Mouse (Mus musculus) gastrocnemius, postnatal 25 days (tissue): ENCODE data around the gene AA986860. TPM values are rescaled to one million over a fixed set of nuclear protein-coding genes. Genes with fewer than 3 reads are reported as not detected.

Experiments
- DNase-seq: peaks from one replicate; pipeline ENCODE4 v3.0.0; 2022
- long read RNA-seq, 2 experiments: library from polyadenylated mRNA; stranded (forward); transcript quantifications; one replicate each; pipeline ENCODE4 v2.0.0; 2021
- total RNA-seq, 2 experiments: library from RNA; stranded (reverse); gene quantifications; 1 replicate in 1 of 2; 2 replicates in 1 of 2; pipeline ENCODE4 v1.2.3; 2021

The AA986860 gene
- total RNA-seq, result under 1 TPM; 0.31 to 0.38 TPM
- long read RNA-seq, experiment 1, result 0 reads
- long read RNA-seq, experiment 2, result 0 reads

DNA sequence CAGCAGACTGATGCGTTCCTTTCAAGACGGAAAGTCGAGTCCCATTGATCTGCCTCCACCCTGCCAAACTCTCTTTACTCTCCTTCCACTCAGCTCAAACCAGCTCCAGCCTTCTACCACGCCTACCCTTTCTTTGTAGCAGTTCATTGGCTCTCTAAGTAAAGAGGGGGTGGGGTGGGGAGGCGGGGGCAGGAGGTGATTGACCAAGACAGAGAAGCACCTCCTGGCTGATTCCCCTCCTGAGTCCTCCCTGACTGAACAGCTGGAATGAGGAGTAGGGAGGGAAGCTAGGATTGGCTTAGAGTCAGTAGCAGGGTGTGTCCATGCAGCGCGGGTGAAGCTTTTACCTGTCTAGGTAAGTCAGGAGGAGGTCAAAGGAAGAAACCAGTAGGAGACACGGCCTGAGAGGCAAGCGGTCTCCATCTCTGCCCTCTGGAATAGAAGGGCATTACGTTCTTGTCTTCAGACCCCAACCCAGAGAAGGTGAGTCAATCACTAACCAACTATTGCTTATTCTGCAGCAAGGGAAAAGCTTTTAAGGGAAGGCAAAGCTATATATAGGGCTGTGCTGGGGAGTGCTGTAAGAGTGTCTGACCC is at the start of gene AA986860:
AA986860 (plus strand) TSS at position 236 of the 597 bp plus-strand sequence.
- no peak for DNase-seq

DNA sequence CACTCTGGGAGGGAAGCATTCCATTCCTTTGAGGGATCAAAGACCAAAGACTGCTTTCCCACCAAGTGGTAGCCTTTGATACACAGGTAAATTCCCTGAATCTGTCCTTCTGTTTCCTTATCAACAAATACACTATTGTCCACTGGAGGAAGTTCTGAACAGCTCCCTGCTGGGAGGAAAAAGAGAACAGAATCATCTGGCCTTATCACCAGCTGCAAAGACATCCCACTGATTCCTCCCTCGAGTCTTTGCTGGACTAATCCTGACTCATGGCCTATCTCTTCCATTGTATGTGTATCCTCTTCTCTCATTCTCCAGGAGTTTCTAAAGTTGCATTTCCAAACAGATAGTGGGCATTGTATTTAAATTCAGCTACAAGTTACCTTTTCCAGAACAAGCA is 47.9 kb upstream of the AA986860 start:
- DNase-seq, result no peak

DNA sequence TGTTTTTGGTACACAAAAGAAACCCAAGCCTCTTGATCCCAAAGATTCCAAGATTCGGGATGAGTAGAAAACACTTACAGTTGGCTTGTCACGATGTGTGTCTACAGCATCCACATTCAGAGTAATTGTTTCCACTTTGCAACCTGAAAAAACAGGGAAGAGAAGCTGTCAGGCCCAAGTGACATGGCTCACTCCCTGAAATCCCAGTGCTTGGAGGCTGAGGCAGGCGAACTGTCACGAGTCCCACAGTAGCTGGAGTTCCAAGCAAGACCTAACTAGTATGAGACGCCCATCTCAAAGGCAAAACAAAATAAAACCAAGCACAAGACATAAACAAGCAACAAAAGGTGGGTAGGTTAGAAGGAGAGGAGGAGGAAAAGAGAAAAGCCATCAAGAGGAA is 33.2 kb upstream of the AA986860 start:
- no peak for DNase-seq

DNA sequence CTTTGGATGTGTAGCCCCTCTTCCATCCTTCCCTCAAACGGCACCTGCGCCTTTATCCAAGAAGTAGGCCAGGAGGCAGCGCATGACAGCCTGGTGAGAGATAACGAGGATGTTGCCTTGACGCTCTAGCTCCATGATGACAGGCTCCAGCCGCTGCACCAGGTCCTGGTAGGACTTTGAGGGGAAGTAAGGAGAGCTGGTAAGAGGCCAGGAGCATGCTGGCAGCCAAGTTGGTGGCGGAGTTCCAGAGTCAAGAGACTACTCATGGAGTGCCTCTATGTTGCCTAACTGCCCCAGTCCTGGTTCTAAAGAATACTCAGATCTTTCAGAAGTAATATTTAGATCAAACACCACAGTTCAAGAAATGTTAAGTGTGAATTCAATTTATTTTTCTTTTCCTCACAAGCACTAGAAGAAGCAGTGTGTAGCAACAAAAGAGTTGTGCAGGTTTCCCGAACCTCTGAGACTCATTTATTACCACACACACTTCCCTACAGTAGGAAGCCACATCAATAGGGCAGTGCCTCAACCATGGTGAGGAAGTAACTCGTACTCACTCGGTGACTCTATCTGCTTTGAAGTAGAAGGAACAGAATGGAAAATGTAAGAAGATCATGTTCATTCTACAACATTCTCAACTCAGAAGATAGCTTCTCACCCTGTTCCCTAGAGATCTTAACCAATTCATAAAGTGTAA is 31.7 kb upstream of the AA986860 start:
- no peak for DNase-seq

DNA sequence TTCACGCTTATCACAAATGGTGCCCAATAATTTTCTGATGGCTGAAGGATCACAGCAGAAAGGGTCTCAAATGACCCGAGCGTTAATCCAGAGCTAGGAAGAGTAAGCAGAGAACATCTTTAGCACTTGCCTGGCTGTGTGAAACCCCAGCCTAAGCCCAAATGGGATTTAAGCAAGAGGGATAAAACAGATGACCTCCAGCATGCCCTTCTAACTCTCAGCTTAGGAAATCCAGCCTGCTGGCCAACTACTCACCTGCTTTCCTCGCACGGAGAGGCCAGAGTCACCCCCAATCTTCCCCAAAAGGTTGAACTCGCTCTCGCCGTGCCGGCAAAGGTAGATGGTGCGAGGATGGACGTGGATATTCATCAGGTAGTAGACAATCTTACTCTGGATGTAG is 29.8 kb upstream of the AA986860 start:
- no peak for DNase-seq

DNA sequence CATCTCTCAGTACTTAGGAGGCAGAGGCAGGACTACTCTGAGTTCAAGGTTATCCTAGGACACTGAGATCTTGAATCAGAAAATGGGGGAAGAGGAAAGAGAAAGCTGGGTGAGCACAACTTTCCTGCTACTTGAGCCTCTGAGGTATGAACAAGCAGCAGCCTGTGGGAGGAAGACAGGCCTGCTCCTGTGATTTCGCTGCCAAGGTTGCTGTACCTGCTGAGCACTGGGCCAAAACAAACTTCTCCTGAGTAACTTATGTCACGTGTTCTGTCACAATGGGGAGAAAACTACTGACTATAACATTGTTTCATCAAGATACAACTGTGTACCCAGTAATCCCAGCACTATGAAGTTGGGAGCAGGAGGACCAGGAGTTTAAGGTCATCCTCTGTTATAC is 28.2 kb upstream of the AA986860 start:
- DNase-seq, result no peak

DNA sequence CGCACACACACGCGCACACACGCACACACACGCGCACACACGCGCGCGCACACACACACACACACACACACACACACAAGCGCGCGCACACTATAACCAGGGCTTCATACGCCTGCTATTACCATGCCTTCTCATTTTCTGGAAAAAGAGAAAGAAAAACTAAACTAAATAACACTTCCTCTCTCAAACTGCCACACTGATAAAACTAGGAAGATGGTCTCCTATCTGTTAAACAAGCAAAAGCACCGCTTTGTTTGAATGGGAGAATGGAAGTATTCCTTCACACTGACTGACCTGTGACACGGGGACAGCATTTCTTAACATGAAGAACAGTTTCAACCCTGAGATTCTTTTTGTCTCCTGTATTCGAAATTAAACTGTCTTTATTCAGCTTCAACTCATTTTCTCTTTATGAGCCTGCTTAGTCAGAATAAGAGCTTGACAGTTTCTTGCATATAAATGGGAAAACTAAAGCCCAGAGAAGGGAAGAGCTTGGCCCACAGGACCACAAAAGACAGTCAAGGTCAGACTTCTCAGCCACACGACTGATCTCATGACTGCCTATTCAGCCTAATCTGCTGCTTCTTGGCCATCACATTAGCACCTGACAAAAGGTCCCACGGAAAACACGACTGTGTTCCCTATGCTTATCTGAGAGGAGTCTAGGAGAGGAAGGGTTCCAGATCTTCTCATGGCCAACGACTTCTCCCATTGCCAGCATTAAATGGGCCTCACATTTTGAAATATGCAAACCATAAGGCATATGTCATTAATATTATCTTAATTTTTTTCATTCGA is 21.3 kb upstream of the AA986860 start:
- DNase-seq, result no peak

DNA sequence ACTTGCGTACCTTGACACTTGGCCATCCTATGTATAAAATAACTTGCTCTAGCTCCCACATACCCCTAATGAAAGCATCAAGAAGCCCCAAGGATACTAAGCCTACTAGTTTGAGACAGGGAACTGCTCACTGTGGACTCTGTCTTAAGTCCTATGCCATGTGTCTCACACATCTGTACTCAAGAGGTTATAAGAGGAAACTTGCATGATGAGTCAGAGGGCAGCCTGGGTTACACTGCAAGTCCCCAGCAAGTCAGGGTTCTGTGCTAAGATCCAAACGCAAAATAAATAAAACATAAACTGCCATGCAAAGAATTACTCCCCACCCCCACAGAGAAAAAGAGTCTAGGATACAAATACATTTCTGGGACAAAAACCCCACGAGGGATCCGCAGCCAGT is 17.7 kb upstream of the AA986860 start:
- DNase-seq, result no peak

DNA sequence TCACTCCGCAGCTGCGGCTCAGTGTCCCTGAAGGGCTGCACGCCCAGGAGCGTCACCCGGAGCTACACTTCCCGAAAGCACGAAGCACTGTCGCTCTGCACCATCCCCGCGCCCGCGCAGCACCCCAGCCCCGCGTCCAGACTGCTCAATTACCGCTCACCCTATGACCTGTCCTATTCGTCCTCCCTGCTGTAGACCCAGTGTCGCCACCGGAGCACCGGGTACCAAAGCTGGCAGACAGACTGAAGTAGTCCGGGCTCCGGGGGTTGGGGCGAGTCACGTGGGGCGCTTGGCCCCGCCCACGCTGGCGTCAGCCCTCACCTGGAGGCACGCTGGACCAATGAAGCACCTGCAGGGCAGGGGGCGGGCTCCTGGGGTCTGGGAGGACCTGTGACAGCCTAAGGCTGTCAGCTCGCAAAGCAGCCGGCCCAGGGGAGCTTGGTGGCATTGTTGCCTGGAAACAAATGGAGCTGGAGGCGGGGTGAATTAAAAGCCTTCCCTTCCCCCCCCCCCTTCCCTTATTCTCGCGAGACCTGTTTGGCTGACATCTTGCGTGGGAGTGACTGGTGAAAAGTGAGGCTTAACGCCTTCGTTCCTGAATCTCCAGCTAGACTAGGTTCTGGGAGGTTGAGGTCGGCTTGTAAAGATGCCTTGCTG is 16.1 kb upstream of the AA986860 start, which contains the start of gene Gm29427:
Gm29427 (minus strand) TSS at position 239 of the 657 bp plus-strand sequence.
- peak; percentile 93 for DNase-seq

DNA sequence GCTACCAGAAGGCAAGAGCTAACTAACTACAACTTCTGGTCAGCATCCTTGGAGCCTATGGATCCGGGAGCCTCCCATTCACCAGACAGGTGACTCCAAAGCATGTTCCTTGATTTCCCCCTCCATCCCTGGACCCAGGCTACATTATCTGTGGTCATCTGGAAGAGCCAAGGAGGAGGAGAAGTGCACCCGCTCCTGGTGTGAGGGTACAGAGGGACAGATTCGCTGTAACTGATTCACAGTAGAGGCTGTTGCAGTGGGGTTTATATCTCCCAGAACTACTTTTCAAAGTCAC is 15.6 kb upstream of the AA986860 start:
- no peak for DNase-seq

DNA sequence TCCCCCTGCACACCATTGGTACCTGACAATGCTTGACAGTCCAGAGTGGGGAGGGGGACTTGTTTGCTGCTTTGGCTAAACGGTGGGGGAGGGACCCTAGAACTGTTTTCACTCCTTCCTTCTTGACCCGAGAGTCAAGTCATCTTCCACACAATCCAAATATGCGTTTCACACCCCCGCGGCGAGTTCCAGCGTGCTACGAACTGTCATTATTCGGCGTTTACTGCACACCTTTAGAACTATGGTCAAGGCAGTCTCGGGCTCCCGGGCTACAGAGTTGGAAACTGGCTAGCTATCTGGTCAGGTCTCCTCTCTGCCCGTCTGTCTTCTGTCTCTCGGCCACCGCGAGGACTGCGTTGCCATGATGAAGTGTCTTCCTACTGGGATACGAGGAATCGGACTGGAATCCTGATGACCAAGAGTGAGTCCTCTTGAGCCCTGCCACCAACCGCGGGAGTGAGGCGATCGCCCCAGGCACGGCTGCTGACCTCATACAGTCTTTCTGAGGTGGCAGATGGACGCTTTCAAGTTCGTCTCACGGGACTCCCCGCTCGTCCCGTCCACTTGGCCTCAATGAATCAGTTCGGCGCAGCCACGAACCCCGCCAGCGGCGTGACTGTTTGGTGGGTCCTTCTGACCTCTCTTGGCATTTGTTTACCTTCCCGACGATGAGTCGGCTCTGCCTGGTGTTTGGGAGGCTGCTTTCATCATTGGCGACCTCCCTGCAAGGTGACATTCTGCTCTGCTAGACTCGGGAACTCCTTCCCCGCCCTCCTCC is 15.1 kb upstream of the AA986860 start:
- DNase-seq, result peak; percentile 18

DNA sequence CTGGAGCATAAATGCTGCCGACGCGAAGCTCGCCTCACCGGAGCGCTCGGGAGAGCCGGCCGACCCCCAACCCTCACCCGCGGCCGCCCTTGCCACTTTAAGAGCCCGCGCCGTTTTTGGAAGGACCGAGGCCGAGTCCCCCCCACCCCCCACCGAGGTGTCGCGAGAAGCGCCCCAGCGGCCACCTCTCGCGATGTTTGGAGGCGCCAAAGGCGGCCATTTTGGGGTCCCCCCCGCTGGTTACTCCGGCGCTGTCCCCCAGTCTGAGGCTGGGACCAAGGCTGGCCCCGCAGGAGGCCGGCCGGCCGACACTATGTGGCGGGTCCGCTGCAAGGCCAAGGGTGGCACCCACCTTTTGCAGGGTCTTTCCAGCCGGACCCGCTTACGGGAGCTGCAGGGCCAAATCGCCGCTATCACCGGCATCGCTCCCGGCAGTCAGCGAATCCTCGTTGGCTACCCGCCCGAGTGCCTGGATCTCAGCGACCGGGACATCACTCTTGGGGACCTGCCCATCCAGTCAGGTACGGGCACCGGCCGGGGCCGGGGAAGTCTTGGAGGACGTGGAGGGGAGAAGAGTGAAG is 14.4 kb upstream of the AA986860 start, which contains the start of gene Yod1:
Yod1 (plus strand) TSS at position 37 of the 581 bp plus-strand sequence.
- peak; percentile 90 for DNase-seq

DNA sequence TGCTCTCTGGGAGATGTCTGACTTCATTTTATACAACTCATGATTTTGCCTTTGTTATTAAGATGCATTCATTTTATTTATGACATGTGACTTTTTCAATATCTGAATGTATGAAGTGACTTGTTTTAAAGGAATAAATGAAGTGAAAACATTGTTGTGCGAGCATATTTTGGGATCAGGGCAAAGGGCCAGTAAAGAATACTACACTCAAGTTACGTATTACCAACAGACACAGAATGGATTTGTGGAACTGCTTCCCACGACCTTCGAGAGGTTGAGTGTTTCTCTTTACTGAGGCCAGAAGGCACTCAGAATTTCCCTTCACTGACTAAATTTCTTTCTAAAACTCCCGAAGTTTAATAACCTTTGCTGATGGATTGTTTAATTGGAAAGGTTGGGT is 7.6 kb upstream of the AA986860 start:
- no peak for DNase-seq

DNA sequence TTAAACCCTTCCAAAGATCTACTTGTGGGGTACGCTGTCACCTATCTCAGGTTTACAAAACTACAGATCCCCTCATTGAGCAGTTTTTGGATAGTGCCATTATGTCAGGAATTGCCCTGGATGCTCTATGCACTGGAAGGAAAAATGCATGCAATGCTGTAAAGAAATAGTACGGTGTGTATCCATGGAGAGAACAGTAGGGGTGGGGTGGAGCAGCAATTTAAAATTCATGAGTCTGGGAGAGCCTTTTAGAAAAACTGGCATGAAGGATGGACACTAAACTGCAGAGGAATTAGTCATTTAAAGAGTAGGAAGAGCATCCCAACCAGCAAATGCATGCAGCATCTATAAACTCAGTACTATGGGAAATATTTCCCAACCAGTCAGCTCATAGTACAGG is 5.4 kb upstream of the AA986860 start:
- no peak for DNase-seq

DNA sequence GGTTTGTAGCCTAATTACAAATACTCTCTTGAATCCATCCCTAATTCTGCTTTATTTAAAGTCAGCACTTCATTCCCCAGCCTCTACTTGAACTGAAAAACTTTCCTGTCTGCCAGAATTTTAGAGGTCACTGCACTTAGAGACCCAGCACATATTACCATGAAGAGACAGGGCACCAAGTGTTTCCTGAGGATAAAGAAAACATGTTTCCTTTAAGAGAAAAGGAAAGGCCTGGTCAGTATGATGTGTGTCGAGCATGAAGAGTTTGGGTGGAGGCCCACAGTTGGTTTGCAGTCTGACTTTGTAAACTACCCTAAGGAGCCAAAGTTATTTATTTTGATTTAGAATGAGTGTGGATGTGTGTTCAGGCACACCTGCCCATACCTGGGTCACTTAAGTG is 3.7 kb upstream of the AA986860 start:
- DNase-seq, result no peak

DNA sequence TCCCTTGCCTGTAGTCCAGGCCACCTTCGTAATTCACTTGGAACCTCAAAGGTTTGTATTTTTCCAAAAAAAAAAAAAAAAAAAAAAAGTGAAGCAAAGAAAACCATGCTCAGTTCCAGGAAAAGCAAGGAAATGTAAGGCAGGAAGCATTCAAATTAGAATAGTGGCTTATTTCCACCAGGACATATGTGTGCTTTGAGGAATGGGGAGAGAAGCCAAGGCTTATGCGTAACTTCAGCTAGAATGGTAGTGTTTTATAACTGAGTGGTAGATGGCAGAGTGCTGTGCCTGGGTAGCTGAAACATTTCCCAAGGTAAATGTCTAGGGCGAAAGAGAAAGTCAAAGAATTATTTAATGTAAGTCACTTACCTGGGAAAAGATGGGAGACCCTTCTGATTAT is 3.1 kb upstream of the AA986860 start:
- DNase-seq, result no peak

DNA sequence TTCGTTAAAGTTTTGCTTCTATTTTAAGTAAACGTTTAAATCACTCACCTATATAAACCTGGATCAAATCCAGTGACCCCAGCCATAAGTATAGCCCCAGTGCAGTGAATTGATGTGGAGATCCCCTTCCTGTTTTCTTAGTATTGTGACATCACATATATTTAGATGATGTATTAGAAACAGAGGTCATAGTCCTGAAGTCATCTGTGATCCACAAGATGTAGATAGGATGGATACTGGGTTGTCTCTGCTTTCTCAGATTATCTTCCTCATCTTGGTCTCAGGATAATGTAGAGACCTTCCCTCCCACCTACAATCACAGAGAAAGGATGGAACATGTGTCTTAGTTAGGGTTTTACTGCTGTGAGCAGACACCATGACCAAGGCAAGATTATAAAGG is 2.6 kb upstream of the AA986860 start, which contains the start of gene Pfkfb2:
Pfkfb2 (minus strand) TSS at position 101 of the 400 bp plus-strand sequence.
- DNase-seq, result no peak

DNA sequence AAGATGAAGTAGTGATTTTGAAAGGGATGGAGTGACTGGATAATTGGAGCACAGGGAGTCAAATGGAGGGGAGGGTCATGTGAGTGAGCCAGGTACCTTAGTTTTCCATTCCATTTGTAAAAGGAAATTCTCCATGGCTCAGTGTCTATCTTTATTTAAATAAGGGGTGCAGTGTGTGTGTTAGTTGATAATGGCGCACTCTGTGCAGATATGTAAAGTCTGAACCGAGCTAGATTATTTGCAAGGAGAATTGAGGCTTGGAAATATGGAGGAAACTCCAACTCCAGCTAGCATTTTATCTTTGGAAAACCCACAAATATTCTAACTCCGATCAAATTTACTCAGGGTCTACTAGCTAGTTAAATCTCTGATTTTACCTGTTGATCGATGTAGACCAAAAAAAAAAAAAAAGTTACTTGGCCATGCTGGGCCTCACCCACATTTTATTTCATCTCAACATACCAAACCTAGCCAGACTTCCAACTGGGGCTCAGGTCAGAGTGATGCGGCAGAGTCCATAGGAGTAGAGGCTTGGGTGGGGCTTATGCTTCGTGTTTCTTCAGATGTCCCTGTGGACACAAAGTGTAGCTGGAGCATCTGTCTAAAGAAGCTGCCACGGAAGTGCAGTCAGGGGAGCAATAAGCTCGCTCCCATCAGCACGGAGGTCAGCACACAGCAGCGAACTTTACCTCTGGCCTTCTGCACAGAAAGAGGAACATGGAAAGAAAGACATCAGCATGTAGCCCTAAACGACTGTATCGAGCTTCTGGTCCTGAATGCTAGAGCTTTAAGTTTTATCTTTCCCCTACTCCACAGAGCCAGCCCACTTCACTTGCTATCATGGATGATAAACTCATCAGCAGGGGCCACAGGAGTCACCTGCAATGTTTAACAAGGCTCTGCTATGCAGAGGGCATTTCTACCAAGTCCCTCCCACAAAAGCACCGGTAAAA is 1.2 kb downstream of the AA986860 start:
- no peak for DNase-seq

DNA sequence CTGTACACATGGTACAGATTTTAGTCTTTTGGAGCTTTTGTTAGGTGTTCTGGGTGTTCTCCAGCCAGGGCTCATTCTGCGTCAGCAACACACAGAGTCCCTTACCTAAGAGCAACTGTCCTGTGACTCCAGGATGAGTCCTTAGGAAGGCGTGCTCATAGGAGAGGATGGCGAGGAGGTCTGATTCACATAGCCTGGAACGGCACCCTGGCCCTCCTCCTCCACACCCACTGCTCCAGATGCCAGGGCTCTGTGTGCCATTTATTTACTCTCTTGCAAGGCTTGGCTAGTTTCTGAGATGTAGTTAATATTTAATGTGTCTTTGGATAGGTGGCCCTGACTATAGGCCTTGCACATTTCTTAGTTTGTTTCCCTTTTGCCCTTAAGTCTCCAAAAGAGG is 1.9 kb downstream of the AA986860 start:
- DNase-seq, result no peak

DNA sequence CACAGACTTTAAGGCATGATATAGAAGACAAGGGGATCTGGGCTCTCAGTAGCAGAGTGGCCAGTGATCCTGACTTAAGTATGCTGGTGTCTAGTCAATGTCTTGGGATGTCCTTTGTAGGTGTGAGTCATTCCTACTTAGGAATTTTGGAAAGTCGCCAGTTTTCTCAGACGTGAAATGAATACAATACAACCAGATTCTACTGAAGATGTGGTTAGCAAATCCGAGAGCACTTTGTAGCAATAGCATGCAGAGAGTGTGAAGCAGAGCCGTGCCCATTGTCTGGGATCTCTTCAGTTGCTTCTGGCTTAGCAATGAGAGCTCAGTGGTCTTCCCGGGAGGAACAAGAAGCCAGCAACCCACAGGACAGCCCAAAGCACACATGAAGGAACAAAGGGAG is 2.7 kb downstream of the AA986860 start:
- DNase-seq, result no peak
